Mouse (Mus musculus) c-Kit-positive CD71-positive TER-119-negative erythroid progenitor cells, embryonic 14.5 days (primary cell): ENCODE data around the gene Yap1.

Experiments used
- DNase-seq: peaks from one replicate; pipeline ENCODE4 v3.0.0-alpha.2; 2013; ENCODE audit warnings: low read depth

The Yap1 gene

GRCm38 (mm10) chr9:8004370-8004991 is at the start of gene Yap1:
Gene Yap1, minus strand, starts transcription at chr9:8004596.
- DNase-seq = no peak

- no peak for DNase-seq
Observed at GRCm38 (mm10) chr9:8043044-8043387, 38.6 kb upstream of the Yap1 start.

- peak; percentile 90 for DNase-seq
Observed at GRCm38 (mm10) chr9:8042338-8043043, 38.1 kb upstream of the Yap1 start, which contains the start of gene Cfap300. Gene Cfap300, minus strand, starts transcription at chr9:8042823.

- DNase-seq = no peak
Observed at GRCm38 (mm10) chr9:8035546-8035945, 31.1 kb upstream of the Yap1 start.

GRCm38 (mm10) chr9:8035091-8035490 is 30.7 kb upstream of the Yap1 start:
- no peak for DNase-seq

- DNase-seq = no peak
Observed at GRCm38 (mm10) chr9:8034143-8034542, 29.7 kb upstream of the Yap1 start.

- no peak for DNase-seq
Observed at GRCm38 (mm10) chr9:8032847-8033246, 28.5 kb upstream of the Yap1 start.

GRCm38 (mm10) chr9:8018609-8019008 is 14.2 kb upstream of the Yap1 start:
- no peak for DNase-seq

- no peak for DNase-seq
Observed at GRCm38 (mm10) chr9:8017253-8017913, 13.0 kb upstream of the Yap1 start.

GRCm38 (mm10) chr9:8003301-8004271 is 810 bp downstream of the Yap1 start:
- DNase-seq = no peak

- DNase-seq = no peak
Observed at GRCm38 (mm10) chr9:8002806-8003205, 1.6 kb downstream of the Yap1 start.

GRCm38 (mm10) chr9:8001352-8001751 is 3.0 kb downstream of the Yap1 start:
- no peak for DNase-seq

- DNase-seq = no peak
Observed at GRCm38 (mm10) chr9:7994275-7994674, 10.1 kb downstream of the Yap1 start.

- no peak for DNase-seq
Observed at GRCm38 (mm10) chr9:7992651-7993050, 11.7 kb downstream of the Yap1 start.

- no peak for DNase-seq
Observed at GRCm38 (mm10) chr9:7990897-7991296, 13.5 kb downstream of the Yap1 start.

GRCm38 (mm10) chr9:7987119-7987518 is 17.3 kb downstream of the Yap1 start:
- DNase-seq = no peak

GRCm38 (mm10) chr9:7984287-7984686 is 20.1 kb downstream of the Yap1 start:
- DNase-seq = no peak

GRCm38 (mm10) chr9:7983665-7984064 is 20.7 kb downstream of the Yap1 start:
- no peak for DNase-seq

- no peak for DNase-seq
Observed at GRCm38 (mm10) chr9:7980162-7980561, 24.2 kb downstream of the Yap1 start.

- DNase-seq = no peak
Observed at GRCm38 (mm10) chr9:7979153-7979916, 25.1 kb downstream of the Yap1 start.

- DNase-seq = no peak
Observed at GRCm38 (mm10) chr9:7978502-7978901, 25.9 kb downstream of the Yap1 start.
